Mouse (Mus musculus) macrophage (primary cell): ENCODE measurements around the gene Slc34a2. TPM values are rescaled to one million over a fixed set of nuclear protein-coding genes. Genes with fewer than 3 reads are reported as not detected.

Experiments
- H3K27ac ChIP-seq: fragments of 350-480 bp; formaldehyde crosslinking; 2 replicates; pipeline ENCODE4 v1.9.0; 2021
- H3K36me3 ChIP-seq: fragments of 350-480 bp; formaldehyde crosslinking; 2 replicates; pipeline ENCODE4 v1.9.0; 2021; ENCODE audit errors: inconsistent target
- H3K4me3 ChIP-seq: fragments of 350-480 bp; formaldehyde crosslinking; 2 replicates; pipeline ENCODE4 v1.9.0; 2021; ENCODE audit errors: inconsistent target
- H3K79me2 ChIP-seq: fragments of 350-480 bp; formaldehyde crosslinking; 2 replicates; pipeline ENCODE4 v1.9.0; 2021; ENCODE audit errors: inconsistent target
- WGBS: methylation state at CpG from one replicate; pipeline ENCODE4 v1.1.7; 2026; ENCODE audit warnings: inconsistent platforms; ENCODE audit not compliant: missing documents; 5-methylcytosine and 5-hydroxymethylcytosine counted together
- polyA plus RNA-seq: library from polyadenylated mRNA; stranded (reverse); fragments of 250-400 nt; gene quantifications from 3 replicates; pipeline ENCODE4 v1.2.4, GENCODE M21; 2018; ENCODE audit warnings: inconsistent platforms

Slc34a2 gene
- polyA plus RNA-seq, 1 experiment from 2014 or later = not detected

DNA sequence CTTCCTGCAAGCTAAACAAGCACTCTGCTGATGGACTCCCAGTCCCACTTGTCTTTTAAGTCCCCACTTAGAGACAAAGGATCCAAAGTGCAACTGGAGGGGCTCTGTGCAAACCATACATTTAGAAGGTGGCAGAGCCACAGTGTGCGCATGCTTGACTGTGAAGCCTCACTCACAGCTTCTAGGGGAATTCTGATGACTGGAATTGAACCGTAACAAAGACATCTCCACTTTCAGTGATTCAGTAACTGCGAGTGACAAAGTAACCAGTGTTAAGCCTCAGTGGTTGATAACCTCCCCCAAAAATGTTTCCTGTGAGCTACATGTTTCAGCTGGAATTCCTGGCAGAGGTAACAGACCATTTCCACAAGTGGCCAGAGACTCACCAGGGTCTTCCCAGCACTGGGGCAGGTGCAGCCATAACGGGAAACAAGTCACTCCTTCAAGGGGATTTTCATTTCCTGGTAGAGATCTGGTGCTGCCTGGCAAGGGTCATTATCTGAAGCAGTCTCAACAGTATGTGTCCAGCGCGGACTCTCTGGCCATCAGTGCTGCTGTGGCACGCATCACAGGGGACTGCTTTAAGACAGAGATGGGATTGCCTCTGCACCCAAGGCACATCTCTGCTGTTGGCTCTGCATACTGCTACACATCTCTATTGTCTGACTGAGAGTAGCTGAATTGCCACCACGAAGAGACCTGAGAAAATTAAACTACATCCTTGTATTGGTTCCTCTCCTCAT, 28.7 kb upstream of the Slc34a2 start:
- WGBS = 86% methylated on average over 8 of the region's 8 CpGs

DNA sequence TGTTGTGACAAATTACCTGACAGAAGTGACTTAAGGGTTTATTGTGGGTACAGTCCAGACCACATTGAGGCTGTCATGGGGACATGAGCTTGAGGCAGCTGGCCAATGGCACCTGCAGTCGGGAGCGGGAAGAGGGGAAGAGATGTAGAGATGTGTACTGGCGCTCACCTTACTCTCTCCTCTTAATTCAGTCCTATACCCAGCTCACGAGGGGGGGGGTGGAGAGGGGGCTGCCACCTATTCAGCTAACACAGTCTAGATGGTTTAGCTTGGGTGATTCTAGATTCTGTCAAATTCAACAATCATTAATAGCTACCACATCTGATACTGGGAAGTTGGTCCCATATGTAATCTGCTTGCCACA, 28.1 kb upstream of the Slc34a2 start:
- Histone ChIP-seq H3K36me3 (no peaks in the 10 kb centered on the region), H3K79me2 (no peaks in the 10 kb centered on the region), H3K27ac (no peak overlapping the region), H3K4me3 (no peak overlapping the region)
- 86% methylated on average over 4 of the region's 4 CpGs for WGBS

More for the DNA sequence above, 28.7 kb upstream of the Slc34a2 start:
- Histone ChIP-seq H3K79me2 (no peaks in the 10 kb centered on the region), H3K27ac (no peak overlapping the region), H3K36me3 (no peaks in the 10 kb centered on the region), H3K4me3 (no peak overlapping the region)

DNA sequence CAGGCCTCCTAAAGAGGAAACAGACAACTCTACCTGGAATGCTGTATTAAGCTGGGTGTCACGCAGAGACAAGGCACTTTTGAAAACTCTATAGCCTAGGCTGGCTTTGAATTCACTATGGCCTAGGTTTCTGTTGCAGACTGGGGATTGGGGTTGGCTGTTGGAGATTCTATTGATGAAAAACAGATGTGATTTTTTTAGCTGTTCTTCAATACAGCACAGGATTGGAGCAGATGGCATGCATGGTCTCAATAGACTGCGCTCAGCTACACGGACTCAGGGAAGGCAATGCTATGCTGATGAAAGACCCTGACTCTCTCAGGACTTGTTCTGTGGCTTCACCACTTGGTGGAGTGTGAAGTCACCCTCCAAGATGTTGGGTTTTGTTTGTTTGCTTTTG, 26.6 kb upstream of the Slc34a2 start:
- Histone ChIP-seq H3K79me2 (no peaks in the 10 kb centered on the region), H3K4me3 (no peak overlapping the region), H3K27ac (no peak overlapping the region), H3K36me3 (no peaks in the 10 kb centered on the region)
- 100% methylated on average over 3 of the region's 3 CpGs for WGBS

DNA sequence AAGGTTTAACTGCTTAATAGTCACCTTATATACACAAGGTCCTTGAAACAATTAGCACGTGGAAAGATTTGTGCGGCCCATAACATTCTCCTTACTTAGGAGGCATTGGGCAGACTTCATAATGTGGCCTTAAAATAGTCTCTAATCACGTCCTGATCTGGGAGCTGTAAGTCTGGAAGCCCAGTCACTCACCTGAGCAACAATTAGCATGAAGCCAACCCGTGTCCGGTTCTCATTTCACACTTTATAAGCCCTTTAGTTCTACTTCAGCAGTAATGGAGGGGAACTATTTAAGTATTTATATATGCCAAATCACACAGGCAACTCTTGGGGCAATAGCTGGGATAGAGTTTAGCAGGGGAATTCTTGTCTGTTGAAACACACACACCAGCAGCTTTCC, 21.3 kb upstream of the Slc34a2 start:
- H3K27ac ChIP-seq = no peak overlapping the region
- no peak overlapping the region for H3K4me3 ChIP-seq
- no peaks in the 10 kb centered on the region for H3K36me3 ChIP-seq
- H3K79me2 ChIP-seq = no peaks in the 10 kb centered on the region
- 81% methylated on average over 5 of the region's 5 CpGs for WGBS

DNA sequence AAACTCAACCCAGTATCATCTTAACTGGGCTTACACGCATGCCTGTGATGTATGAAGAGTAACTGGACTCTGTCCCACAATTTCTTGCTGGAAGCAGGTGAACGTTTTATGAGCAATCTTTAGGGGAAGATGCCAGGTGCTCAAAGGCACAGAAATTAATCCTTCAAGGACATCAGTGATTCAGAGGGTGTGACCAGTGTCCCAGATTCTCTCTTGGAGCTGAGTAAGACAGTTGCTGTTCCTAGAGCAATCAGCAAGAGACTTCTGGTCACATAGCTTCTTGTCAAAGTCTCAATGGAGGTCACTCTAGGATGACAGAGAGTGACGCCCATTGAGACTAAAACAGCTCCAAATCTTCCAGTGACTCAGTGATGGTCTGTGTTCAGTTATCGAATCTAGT, 19.6 kb upstream of the Slc34a2 start:
- Histone ChIP-seq H3K79me2 (no peaks in the 10 kb centered on the region), H3K4me3 (no peak overlapping the region)
- 88% methylated on average over 4 of the region's 4 CpGs for WGBS

DNA sequence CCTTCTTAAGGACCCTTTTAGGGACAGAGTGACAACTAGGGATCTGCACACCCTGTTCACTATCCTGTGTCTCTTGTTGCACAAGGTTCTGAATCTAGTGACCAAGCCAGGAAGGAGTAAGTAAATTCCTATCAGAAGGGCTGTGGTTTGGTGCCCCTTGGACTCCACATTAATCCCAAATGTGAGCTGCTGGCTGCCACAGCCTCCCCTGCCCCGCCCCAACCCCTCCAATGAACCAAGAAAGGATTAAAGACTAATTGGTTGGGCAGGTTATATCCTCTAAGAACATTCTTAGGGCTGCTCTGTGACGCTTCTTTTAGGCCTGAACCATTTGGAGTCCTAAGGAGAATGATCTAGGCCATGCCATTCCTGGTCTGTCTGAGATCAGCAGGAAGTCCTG, 14.4 kb upstream of the Slc34a2 start:
- no peaks in the 10 kb centered on the region for H3K36me3 ChIP-seq
- no peaks in the 10 kb centered on the region for H3K79me2 ChIP-seq
- WGBS = 96% methylated on average over 2 of the region's 2 CpGs
- no peak overlapping the region for H3K4me3 ChIP-seq
- H3K27ac ChIP-seq = no peak overlapping the region

More for the DNA sequence above, 19.6 kb upstream of the Slc34a2 start:
- Histone ChIP-seq H3K36me3 (no peaks in the 10 kb centered on the region), H3K27ac (no peak overlapping the region)

DNA sequence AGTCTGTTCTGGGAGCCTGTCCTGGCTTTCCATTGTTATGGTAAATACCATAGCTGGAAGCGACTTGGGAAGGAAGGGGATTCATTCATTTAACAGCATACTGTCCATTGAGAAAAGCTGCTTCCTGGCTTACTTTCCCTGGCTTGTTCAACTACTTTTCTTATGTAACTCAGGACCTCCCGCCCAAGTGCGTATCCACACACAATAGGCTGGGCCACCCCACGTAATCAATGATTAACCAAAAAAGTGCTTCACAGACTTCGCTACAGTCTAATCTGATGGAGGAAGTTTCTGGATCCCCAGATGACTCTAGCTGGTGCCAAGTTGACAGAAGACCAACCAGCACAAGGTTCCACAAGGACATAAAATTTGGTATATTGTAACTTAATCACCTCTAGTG, 14.0 kb upstream of the Slc34a2 start:
- H3K4me3 ChIP-seq = no peak overlapping the region
- WGBS = 96% methylated on average over 5 of the region's 5 CpGs
- H3K36me3 ChIP-seq = no peaks in the 10 kb centered on the region
- H3K79me2 ChIP-seq = no peaks in the 10 kb centered on the region
- H3K27ac ChIP-seq = no peak overlapping the region

DNA sequence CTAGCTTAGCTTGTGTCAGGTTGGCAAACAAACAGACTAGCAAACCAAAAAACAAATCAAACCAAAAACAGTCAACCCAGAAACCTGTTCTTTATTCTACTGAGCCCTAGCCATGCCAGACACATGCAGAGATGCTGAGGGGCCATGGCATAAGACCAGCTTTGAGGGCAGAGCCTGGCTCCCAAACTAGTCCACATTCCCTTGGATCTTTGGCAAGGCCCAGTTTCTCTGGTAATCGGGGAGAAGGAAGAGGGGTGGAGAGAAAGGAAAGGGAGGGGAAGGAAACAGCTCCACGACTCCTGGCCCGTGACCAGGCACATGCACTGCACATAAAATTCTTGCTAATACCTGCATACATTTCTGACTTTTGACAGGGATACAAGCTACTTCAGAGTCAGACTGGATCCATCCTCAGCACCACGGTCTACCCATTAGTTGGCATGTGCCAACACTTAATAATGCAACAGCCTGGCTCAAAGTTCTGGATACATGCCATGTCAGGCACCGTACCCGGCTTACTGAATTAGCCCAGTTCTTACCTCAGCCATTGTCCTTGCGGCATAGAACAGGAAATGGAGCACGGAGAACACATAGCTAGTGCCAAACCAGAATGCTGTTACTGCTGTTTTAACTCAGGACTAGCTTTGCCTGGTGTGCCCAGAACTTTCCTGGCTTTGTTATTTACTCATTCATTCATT, 12.5 kb upstream of the Slc34a2 start:
- H3K4me3 ChIP-seq = no peak overlapping the region
- 78% methylated on average over 8 of the region's 8 CpGs for WGBS
- H3K79me2 ChIP-seq = no peaks in the 10 kb centered on the region
- H3K36me3 ChIP-seq = no peaks in the 10 kb centered on the region
- H3K27ac ChIP-seq = no peak overlapping the region

DNA sequence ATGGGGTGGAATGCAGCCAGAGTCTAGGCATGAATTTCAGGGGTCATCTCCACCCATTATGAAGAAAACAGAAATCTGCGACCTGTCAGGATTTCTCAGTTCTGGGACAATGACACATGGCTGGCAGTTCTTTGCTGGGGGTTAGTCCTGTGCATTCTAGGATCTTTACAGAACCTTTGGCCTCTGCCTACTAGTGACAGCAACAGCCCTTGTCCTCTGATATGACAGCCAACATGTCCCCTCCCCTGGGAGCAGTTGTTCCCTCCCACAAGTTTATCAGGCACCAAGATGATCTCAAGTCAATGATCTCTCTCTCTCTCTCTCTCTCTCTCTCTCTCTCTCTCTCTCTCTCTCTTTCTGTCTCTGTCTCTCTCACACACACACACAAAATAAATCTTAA, 6.5 kb upstream of the Slc34a2 start:
- Histone ChIP-seq H3K36me3 (no peaks in the 10 kb centered on the region), H3K27ac (no peak overlapping the region), H3K4me3 (no peak overlapping the region), H3K79me2 (no peaks in the 10 kb centered on the region)
- WGBS = 94% methylated on average over 1 of the region's 1 CpGs

DNA sequence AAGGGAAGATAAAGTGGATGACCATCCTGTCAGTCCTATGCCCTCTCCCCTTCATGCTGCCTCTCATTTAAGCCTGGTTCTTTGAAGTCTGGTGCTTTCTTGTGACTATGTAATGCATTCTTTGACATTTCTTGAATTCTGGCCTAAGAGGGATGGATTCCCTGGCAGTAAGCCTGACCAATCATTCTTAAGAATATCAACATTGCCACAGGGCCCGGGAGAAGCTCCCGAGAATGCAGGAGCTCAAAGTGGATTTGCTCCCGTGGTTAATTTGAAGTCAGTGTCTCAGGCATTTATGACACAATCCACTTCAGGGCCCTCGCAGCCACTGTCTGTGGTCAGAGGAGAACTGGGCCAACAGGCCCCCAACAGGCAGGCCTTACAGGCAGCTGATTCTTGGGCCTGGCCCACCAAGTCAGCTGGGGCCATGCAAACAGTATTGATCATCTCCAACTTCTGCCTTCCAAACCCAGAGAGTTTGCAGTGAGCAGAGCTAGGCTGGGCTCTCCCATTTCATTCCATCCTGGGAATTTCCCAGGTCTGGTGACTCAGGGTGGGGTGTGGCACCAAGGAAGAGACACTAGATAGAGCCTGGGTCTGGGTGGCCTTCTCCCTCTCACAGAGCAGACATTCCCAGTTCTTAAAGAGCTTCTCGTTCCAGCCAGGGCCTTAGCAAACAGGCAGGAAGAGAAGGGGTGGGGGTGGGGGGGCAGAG, 4.3 kb downstream of the Slc34a2 start:
- WGBS = 82% methylated on average over 5 of the region's 5 CpGs
- H3K27ac ChIP-seq = no peak overlapping the region
- H3K4me3 ChIP-seq = no peak overlapping the region
- H3K36me3 ChIP-seq = no peaks in the 10 kb centered on the region
- no peaks in the 10 kb centered on the region for H3K79me2 ChIP-seq

DNA sequence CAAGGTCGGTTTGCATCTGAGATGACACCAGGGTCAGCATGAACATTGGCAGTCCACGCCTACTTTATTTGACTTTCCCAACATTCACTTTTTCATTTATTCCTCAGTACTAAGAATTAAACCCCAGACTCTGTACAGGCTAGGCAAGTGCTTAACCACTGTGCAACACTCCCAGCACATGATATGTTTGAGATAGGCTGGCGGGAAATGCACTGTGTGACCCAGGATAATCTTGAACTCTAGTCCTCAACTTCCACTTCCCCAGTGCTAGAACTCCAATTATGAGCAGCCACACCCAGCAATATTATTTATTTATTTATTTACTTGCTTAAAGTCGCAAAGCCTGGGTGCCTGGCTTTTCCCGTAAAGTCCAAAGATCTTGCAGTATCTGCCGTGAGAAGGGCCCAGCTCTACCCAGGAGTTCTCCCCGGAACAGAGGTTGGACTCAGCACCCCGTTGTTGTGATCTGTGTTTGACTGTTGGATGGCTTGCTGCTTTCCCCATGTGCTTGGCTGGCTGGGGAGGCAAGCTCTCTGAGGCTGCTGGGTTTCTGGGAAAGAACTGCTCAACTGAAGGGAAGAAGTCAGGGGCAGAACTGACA, 5.0 kb downstream of the Slc34a2 start:
- WGBS = 92% methylated on average over 8 of the region's 8 CpGs
- Histone ChIP-seq H3K36me3 (no peaks in the 10 kb centered on the region), H3K4me3 (no peak overlapping the region), H3K79me2 (no peaks in the 10 kb centered on the region), H3K27ac (no peak overlapping the region)

DNA sequence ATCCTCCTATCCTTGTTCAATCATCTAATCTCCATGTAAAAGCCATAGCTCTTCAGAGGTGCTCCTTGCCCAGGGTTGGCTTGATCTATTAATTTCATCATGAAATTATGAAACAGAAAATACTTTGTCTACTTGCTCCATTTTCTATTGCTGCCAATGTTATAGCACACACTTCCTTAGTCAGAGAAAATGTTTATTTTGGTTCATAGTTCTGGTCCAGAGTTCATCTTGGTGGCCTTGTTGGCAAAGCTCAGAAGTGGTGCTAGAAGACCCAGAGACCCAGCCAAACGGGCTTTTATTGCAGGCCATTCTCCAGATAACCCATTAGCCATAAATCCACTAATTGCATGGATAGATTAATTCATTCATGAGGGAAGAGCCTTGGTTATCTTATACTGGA, 5.8 kb downstream of the Slc34a2 start:
- Histone ChIP-seq H3K36me3 (no peaks in the 10 kb centered on the region), H3K79me2 (no peaks in the 10 kb centered on the region), H3K4me3 (no peak overlapping the region), H3K27ac (no peak overlapping the region)
- WGBS = 54% methylated on average over 1 of the region's 1 CpGs

DNA sequence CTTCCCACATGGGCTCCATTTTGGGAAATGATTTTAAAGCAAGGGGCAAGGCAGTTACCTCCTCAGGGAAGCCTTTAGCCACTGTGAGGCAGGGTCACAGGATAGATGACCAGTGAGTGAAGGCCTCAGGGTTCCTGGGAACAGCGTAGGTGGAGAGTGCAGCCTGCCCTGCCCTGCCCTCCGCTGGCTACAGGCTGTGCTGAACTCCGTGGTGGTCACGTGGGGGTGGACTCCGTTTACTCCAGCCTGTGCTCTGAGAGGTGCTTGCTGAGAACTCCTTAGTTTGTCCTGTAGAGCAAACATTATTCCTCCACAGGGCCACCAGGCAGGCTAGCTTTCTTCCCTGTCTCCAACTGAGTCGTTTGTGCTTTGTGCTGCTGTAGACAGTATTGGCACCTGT, 10.1 kb downstream of the Slc34a2 start:
- H3K4me3 ChIP-seq = no peak overlapping the region
- no peaks in the 10 kb centered on the region for H3K79me2 ChIP-seq
- no peaks in the 10 kb centered on the region for H3K36me3 ChIP-seq
- H3K27ac ChIP-seq = no peak overlapping the region
- WGBS = 68% methylated on average over 6 of the region's 6 CpGs

DNA sequence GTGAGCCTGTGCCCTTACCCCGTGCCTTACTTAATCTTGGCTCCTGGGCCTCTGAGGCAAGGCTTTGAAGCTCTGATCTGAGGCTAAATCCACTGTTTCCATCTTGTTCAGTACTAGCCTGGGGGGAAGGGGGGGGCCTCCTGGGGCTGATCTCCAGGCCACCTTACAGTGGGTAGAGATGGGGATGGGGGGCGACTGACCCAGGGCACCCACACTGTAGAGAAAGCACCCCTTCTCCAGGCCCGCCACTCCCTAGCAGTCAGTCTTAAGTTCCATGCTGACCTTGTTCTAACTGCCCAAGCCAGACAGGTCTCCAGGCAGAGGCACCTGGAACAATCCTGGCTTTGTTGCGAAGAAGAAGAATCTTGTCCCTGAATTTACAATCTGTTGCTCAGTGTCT, 10.7 kb downstream of the Slc34a2 start:
- Histone ChIP-seq H3K79me2 (no peaks in the 10 kb centered on the region), H3K4me3 (no peak overlapping the region)
- 78% methylated on average over 4 of the region's 4 CpGs for WGBS

DNA sequence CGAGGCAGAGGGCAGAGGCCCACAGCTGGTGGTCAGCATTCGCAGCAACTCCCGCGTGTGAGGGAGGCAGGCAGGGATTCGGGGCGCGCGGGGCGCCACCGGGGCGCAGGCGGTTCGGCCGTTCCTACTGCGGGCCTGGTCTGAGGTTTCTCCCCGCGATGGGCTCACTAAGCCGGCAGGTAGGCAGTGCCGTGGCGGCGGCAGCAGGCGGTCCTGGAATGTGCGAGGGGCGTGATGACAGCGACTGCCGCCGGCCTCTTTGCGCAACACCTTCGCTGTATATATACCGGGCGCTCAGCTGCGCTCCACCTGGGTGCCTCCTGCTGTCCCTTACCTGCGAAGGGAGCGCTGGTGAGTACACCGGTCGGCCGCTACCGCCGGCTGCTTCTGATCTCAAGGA, 11.2 kb downstream of the Slc34a2 start:
- Histone ChIP-seq H3K4me3 (no peak overlapping the region), H3K36me3 (no peaks in the 10 kb centered on the region), H3K27ac (no peak overlapping the region), H3K79me2 (no peaks in the 10 kb centered on the region)
- WGBS = 11% methylated on average over 39 of the region's 39 CpGs

More for the DNA sequence above, 10.7 kb downstream of the Slc34a2 start:
- no peak overlapping the region for H3K27ac ChIP-seq
- H3K36me3 ChIP-seq = no peaks in the 10 kb centered on the region
